Mouse (Mus musculus): ENCODE results near the gene Slc39a9.

DNA sequence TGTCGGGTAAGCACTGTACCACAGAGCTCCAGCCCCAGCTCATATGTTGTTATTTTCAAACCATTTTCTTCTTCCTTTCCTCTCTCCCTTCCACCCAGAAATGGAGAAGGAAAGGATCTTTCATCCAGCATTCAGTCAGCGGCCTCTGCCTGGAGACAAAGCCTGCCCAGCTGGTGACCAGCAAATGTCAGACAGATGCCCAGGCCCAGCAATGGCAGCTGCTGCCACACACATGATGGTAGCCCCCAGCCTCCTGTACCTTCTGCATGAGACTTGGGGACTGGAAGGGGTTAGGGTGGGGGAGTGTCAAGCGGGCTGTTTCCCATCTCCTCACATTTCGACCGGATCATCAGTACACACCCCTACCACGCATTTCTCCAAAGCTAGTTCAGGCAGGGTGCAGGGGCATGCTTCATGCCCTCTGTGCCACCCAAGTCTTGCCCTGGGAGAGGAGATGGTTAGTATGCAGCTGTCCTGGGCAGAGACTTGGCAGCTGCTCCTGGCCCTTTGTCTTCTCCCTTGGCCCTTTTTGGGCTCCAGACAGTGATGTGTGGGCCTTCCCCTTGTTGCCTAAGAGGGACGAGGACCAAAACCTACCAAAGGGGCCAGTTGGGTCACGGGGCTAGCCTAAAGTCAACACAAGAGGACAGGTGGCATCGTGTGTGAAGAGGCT lies 42.0 kb upstream of the Slc39a9 start:
- TF ChIP-seq POLR2A (IDR thresholded peaks at IDR 0.05; ENCODE audit: extremely low read depth, insufficient read depth, low read length), result no peak
- TF ChIP-seq CTCF (IDR thresholded peaks at IDR 0.05; ENCODE audit: extremely low read depth, insufficient read depth, low read length), result no peak
